Mouse (Mus musculus): ENCODE measurements around the gene Slc34a3. TPM values are rescaled to one million over a fixed set of nuclear protein-coding genes. Genes with fewer than 3 reads are reported as not detected.

Gene Slc34a3
- polyA plus RNA-seq, 1 experiment from 2014 or later = not detected

GRCm38 (mm10) chr2:25230581-25230980, 3.6 kb downstream of the Slc34a3 start:
- Histone ChIP-seq H3K4me2 (replicated peaks) (no peak overlapping the region), H3K36me3 (no peaks in the 10 kb centered on the region), H3K27me3 (replicated peaks) (peaks cover 9% of the 10 kb centered on the region; the same call in 1 of the 2 replicates), H3K4me3 (no peak overlapping the region), H3K4me1 (peaks cover 10% of the 10 kb centered on the region), H3K9ac (no peak overlapping the region), H3K27ac (no peak overlapping the region), H3K9me3 (no peaks in the 10 kb centered on the region)
- ATAC-seq (ENCODE audit: low FRiP score, low read depth) = no peak
- 83% methylated on average over 7 of the region's 7 CpGs for WGBS

- ATAC-seq (ENCODE audit: low FRiP score, low read depth) = no peak
- 84% methylated on average over 5 of the region's 5 CpGs for WGBS
These were observed 4.6 kb downstream of the Slc34a3 start for GRCm38 (mm10) chr2:25229582-25229981.

DNA sequence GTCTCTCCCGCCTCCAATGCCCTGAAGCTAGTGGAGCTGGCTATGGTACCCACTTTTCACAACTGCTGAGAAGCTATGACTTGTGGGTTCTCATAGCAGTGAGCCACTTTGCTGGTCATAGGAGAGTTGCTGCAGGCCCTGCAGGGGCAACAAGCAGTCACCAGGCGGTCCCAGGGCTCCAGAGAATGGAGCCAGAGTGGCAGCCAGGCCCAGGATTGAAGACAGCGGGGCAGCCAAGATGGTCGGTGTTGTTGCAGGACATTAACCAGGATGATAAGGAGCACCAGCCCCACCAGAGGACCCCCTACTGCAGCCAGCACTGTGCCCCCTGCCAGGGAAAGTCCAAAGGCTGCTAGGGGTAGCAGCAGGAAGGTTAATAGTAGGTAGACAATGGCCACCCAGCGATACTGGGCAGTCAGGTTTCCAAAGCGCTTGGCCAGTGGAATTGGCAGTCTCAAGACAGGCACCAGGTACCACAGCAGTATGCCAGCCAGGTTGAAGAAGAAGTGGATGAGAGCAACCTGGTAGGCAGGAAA, 5.1 kb downstream of the Slc34a3 start:
- peaks cover 9% of the 10 kb centered on the region; the same call in 1 of the 2 replicates for H3K27me3 ChIP-seq (replicated peaks)
- no peak overlapping the region for H3K4me3 ChIP-seq
- 70% methylated on average over 6 of the region's 6 CpGs for WGBS
- peak overlapping the region; percentile 38 for H3K4me2 ChIP-seq (replicated peaks)
- H3K36me3 ChIP-seq = no peaks in the 10 kb centered on the region
- H3K4me1 ChIP-seq = peaks cover 14% of the 10 kb centered on the region
- H3K9me3 ChIP-seq = no peaks in the 10 kb centered on the region
- H3K27ac ChIP-seq = no peak overlapping the region
- H3K9ac ChIP-seq = no peak overlapping the region
- ATAC-seq (ENCODE audit: low FRiP score, low read depth) = no peak

More at GRCm38 (mm10) chr2:25229582-25229981, 4.6 kb downstream of the Slc34a3 start:
- Histone ChIP-seq H3K9me3 (no peaks in the 10 kb centered on the region), H3K27me3 (replicated peaks) (peaks cover 9% of the 10 kb centered on the region; the same call in 1 of the 2 replicates), H3K4me1 (peaks cover 14% of the 10 kb centered on the region), H3K4me3 (no peak overlapping the region), H3K4me2 (replicated peaks) (no peak overlapping the region), H3K27ac (no peak overlapping the region), H3K9ac (no peak overlapping the region), H3K36me3 (no peaks in the 10 kb centered on the region)

DNA sequence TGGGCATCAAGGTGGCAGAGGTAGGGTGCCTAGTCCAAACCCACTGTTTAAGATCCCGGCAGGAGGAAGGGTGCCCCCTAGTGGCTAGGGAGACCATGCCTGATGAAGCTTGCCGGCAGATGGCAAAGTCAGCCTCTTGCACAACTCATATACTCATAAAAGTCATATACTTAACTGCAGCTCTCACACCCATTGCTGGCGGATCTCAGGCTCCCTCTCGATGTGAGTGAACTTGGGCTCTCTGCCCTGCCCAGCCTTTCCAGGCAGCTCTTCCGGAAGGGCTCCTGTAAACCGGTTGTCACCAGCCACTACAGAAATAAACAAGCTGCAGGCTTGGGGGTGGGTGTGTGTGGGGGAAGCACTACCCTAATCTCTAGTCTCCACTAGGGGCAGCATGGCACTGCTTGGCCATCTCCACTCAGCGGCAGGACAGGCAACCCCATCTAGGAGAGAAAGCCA, 5.7 kb downstream of the Slc34a3 start:
- H3K9me3 ChIP-seq = no peaks in the 10 kb centered on the region
- peaks cover 19% of the 10 kb centered on the region for H3K4me1 ChIP-seq
- H3K4me3 ChIP-seq = no peak overlapping the region
- no peaks in the 10 kb centered on the region for H3K36me3 ChIP-seq
- H3K9ac ChIP-seq = no peak overlapping the region
- no peak overlapping the region for H3K27ac ChIP-seq
- WGBS = 0% methylated on average over 7 of the region's 7 CpGs
- H3K27me3 ChIP-seq (replicated peaks) = peaks cover 9% of the 10 kb centered on the region; the same call in 1 of the 2 replicates
- ATAC-seq (ENCODE audit: low FRiP score, low read depth) = no peak
- H3K4me2 ChIP-seq (replicated peaks) = peak overlapping the region; percentile 38

DNA sequence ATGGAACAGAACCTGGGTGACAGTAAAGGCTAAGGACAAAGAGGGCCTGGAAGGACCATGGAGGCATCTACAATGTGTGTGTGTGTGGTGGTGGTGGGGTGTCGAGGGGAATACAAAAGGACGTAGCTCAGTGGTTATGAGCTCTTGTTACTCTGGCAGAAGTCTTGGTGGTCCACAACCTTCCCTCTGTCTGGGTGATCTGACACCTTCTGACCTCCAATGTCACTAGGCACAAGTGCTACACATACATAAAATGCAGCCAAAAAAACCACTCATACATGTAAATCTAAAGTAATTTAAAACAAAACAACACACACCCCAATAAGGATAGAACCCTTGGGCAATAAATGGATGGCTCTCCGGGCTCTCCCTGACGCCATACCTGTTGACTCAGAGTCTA, 6.8 kb downstream of the Slc34a3 start:
- no peak for ATAC-seq (ENCODE audit: low FRiP score, low read depth)
- Histone ChIP-seq H3K9ac (no peak overlapping the region), H3K4me2 (replicated peaks) (no peak overlapping the region), H3K27me3 (replicated peaks) (peaks cover 9% of the 10 kb centered on the region; the same call in 1 of the 2 replicates), H3K9me3 (no peaks in the 10 kb centered on the region), H3K27ac (no peak overlapping the region), H3K4me3 (no peak overlapping the region), H3K36me3 (no peaks in the 10 kb centered on the region), H3K4me1 (peaks cover 23% of the 10 kb centered on the region)
- 91% methylated on average over 4 of the region's 4 CpGs for WGBS

DNA sequence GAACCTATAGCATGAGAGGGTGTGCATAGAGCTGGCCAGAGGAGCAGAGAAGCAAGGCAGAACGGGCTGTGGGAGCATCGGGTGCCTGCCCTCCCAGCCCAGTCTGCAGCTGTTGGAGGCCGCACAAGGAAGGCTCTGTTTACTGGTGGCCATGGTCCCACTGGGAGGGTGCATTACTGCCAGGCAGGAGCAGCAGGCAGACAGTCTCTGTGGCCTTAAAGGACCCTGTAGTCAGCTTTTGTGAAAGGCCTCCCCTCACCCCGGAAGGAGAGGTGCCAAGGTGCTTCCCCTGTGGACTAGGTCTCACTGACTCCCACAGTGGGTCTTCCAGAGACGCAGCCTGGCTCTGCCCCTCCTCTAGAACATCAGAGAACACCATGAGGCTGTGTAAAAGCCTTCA, 7.3 kb downstream of the Slc34a3 start:
- Histone ChIP-seq H3K9me3 (no peaks in the 10 kb centered on the region), H3K4me3 (no peak overlapping the region), H3K4me1 (peaks cover 23% of the 10 kb centered on the region), H3K27ac (no peak overlapping the region), H3K27me3 (replicated peaks) (peaks cover 7% of the 10 kb centered on the region; the same call in 1 of the 2 replicates), H3K36me3 (peaks cover 1% of the 10 kb centered on the region; the same call in 1 of the 2 replicates), H3K9ac (no peak overlapping the region), H3K4me2 (replicated peaks) (no peak overlapping the region)
- WGBS = 82% methylated on average over 5 of the region's 5 CpGs
- no peak for ATAC-seq (ENCODE audit: low FRiP score, low read depth)

- H3K9me3 ChIP-seq = no peaks in the 10 kb centered on the region
- H3K27me3 ChIP-seq (replicated peaks) = no peaks in the 10 kb centered on the region
- H3K27ac ChIP-seq = 0 out of 2 replicates have a peak overlapping the region, but pooled peaks have one; percentile 91
- H3K4me1 ChIP-seq = peaks cover 23% of the 10 kb centered on the region
- H3K9ac ChIP-seq = no peak overlapping the region
- no peak for ATAC-seq (ENCODE audit: low FRiP score, low read depth)
- peak overlapping the region; percentile 57 for H3K4me2 ChIP-seq (replicated peaks)
- 80% methylated on average over 8 of the region's 8 CpGs for WGBS
- peak overlapping the region; percentile 48; the same call in 1 of the 2 replicates for H3K4me3 ChIP-seq
- H3K36me3 ChIP-seq = peaks cover 5% of the 10 kb centered on the region; the same call in 1 of the 2 replicates
These were observed 8.3 kb downstream of the Slc34a3 start for GRCm38 (mm10) chr2:25225811-25226379.

DNA sequence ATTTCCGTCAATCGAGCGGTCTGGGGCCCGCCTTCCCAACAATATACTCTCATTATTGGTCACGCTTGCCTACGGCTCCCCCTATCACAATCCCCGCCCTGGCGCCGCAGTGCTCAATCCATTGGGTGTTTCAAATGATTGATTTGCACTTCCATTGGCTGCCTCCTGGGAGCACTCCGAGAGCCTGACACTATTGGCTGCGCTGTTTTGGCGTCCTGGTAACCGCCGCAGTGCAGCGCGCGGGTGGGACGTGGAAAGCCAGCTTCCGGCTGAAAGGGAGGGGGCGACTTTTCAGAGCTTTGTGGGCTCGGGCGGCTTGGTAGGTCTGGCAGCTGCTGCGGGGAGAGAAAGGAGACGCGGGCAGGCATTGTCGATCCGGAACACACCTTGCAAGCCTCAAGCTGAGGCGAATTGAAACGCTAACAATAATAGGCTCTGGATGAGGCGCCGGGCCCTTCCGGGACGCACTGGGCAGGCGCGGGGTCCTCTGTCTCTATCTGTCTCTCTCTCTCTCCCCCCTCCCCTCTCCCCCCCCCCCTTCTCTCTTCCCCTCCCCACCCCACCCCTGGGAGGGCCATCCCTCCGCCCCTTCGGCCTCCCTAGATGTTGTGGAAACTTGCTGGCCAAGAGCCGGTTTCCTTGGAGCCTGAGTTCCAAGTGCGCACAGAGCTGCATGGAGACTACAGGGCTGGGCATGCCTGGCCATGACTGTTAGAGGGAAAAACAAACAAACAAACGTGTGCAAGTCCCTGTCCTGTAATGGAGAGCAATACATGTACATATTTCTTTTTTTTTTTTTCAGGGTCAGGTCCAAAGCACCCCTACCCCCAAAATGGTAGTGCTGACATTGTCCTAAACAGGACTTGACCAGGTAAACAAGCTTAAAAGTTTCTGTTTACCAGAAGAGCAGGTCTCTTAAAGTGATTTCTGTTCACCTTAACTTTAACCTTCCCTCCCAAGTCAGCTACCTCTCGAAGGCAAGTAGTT, 9.1 kb downstream of the Slc34a3 start:
- Histone ChIP-seq H3K9ac (peak overlapping the region; percentile 60), H3K27me3 (replicated peaks) (no peaks in the 10 kb centered on the region), H3K9me3 (no peaks in the 10 kb centered on the region), H3K27ac (peak overlapping the region; percentile 91), H3K4me3 (peak overlapping the region; percentile 48), H3K36me3 (peaks cover 5% of the 10 kb centered on the region; the same call in 1 of the 2 replicates), H3K4me2 (replicated peaks) (peak overlapping the region; percentile 57), H3K4me1 (peaks cover 23% of the 10 kb centered on the region)
- 2% methylated on average over 41 of the region's 41 CpGs for WGBS
- ATAC-seq (ENCODE audit: low FRiP score, low read depth) = peak; percentile 96

DNA sequence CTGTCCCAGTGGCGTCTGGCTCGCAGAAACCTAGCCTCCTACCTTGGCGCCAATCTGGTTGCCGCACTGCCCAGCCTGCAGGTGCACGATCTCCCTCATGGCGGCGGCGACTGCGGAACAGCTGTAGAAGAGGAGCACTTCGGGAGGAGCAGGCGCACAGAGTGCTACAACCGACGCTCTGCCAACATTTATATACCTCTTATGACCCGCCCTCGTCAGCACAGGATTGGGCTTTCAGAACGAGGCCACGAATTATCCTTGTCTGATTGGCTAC, 9.7 kb downstream of the Slc34a3 start, which contains the start of gene Tubb4b:
TSS of gene Tubb4b (minus strand) at position 211 of the 274 bp plus-strand sequence.
- Histone ChIP-seq H3K9ac (peak within 1 kb of the TSS; percentile 79), H3K27ac (peak within 1 kb of the TSS; percentile 91), H3K4me2 (replicated peaks) (peak within 1 kb of the TSS; percentile 98), H3K27me3 (replicated peaks) (no peaks in the 10 kb centered on the region), H3K9me3 (no peaks in the 10 kb centered on the region), H3K36me3 (peaks cover 5% of the 10 kb centered on the region; the same call in 1 of the 2 replicates), H3K4me3 (peak within 1 kb of the TSS; percentile 90), H3K4me1 (peaks cover 23% of the 10 kb centered on the region)
- ATAC-seq (ENCODE audit: low FRiP score, low read depth) = no peak
- under 1% methylated on average over 17 of the region's 17 CpGs for WGBS

DNA sequence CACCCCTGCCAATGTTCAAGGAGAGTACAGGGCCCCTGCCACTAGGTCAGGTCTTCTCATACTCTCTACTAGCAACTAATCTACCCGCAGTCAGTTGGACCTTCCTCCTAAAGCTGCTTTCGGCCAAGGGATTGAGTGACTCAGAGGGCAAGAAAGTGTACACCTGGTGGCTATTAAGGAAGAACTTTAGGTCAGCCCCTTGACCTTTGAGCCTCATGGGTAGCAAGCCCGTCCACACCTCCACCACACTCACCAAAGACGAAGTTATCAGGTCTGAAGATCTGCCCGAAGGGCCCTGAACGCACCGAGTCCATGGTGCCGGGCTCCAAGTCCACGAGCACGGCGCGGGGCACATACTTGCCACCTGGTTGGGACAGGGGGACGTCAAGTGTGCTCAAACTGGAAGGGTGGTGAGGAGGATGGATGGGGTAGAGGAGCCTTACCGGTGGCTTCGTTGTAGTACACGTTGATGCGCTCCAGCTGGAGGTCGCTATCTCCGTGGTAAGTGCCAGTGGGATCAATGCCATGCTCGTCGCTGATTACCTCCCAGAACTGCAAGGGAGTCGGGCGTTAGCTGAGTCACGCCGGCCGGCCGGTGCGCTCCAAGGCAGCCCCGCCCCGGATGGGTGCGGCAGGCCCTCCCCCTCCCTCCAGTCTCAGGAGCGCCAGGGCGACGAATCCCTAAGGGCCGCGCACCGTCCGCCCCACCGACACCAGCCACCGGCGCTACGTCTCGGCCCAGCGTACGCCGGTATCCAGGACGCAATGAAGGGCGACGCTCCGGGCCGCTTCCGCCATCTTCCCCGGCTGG, 10.3 kb downstream of the Slc34a3 start:
- WGBS = 3% methylated on average over 53 of the region's 53 CpGs
- Histone ChIP-seq H3K4me1 (peaks cover 21% of the 10 kb centered on the region), H3K4me3 (peak overlapping the region; percentile 90), H3K9ac (peak overlapping the region; percentile 79), H3K4me2 (replicated peaks) (peak overlapping the region; percentile 98), H3K9me3 (no peaks in the 10 kb centered on the region), H3K27ac (peak overlapping the region; percentile 74), H3K36me3 (peaks cover 5% of the 10 kb centered on the region; the same call in 1 of the 2 replicates), H3K27me3 (replicated peaks) (no peaks in the 10 kb centered on the region)
- ATAC-seq (ENCODE audit: low FRiP score, low read depth) = peak; percentile 31

DNA sequence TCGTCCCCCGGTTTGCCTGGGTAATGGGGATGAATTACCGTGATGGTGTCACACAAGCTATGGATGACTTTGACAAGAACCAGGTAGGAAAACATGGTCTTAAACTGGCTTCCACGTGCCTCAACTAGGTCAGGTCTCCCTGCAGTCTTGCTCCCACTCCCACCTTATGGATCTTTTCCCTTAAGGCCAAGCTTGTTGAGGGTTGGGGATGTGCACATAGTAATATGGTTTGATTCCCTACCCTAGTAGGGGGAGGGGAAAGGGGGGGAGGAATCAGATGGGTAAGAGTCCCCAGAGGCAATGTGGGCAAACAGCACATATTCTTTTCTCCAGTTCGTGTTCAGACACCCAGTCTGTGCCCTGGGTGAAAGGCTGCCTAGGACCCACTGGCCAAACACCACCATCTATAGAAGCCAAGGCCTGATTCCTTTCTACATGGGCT, 12.8 kb downstream of the Slc34a3 start:
- no peak overlapping the region for H3K4me2 ChIP-seq (replicated peaks)
- peaks cover 23% of the 10 kb centered on the region for H3K4me1 ChIP-seq
- WGBS = 66% methylated on average over 5 of the region's 5 CpGs
- H3K9ac ChIP-seq = no peak overlapping the region
- no peaks in the 10 kb centered on the region for H3K9me3 ChIP-seq
- H3K27me3 ChIP-seq (replicated peaks) = no peaks in the 10 kb centered on the region
- H3K36me3 ChIP-seq = peaks cover 5% of the 10 kb centered on the region; the same call in 1 of the 2 replicates
- ATAC-seq (ENCODE audit: low FRiP score, low read depth) = no peak
- no peak overlapping the region for H3K27ac ChIP-seq
- H3K4me3 ChIP-seq = no peak overlapping the region
